Mouse (Mus musculus): ENCODE measurements around the gene AC170998.1. TPM values are rescaled to one million over a fixed set of nuclear protein-coding genes. Genes with fewer than 3 reads are reported as not detected.
A peak's percentile ranks its signal among the peaks of the same experiment; 100 is the strongest.
"Not testable (repeated sequence)": the region's sequence is repeated elsewhere in the genome, so short reads cannot be mapped to it uniquely, and the experiment has no call there.

Gene AC170998.1
- polyA plus RNA-seq, 1 experiment: 2.0 TPM

- WGBS: 51% methylated on average over 11 of the region's 11 CpGs
- TF ChIP-seq POLR2A (IDR thresholded peaks at IDR 0.05; ENCODE audit: borderline replicate concordance, insufficient read depth, low read length) (no peak), CTCF (IDR thresholded peaks at IDR 0.05; ENCODE audit: borderline replicate concordance, insufficient read depth, low read depth, low read length) (no peak)
- no peak for DNase-seq
- Histone ChIP-seq H3K4me1 (ENCODE audit: control insufficient read depth, insufficient read depth, low read length) (peaks cover 3% of the 10 kb centered on the region; the same call in 1 of the 2 replicates), H3K27me3 (ENCODE audit: control insufficient read depth, insufficient read depth, low read length) (no peaks in the 10 kb centered on the region; the same call in 1 of the 2 replicates), H3K4me3 (replicated peaks; ENCODE audit: insufficient read depth, low read depth, low read length) (no peak overlapping the region), H3K27ac (ENCODE audit: insufficient read depth, low read length) (no peak overlapping the region)
Measured at GRCm38 (mm10) chr17:28766781-28767515, 41.1 kb downstream of the AC170998.1 start.

GRCm38 (mm10) chr17:28769121-28769874, 43.4 kb downstream of the AC170998.1 start, which contains the start of gene Mapk13:
TSS of gene Mapk13 (plus strand) at chr17:28769297.
- no peak for DNase-seq
- no peak within 1 kb of the TSS for H3K27ac ChIP-seq (ENCODE audit: insufficient read depth, low read length)
- peaks cover 3% of the 10 kb centered on the region; the same call in 1 of the 2 replicates for H3K4me1 ChIP-seq (ENCODE audit: control insufficient read depth, insufficient read depth, low read length)
- WGBS: 4% methylated on average over 56 of the region's 58 CpGs
- no peak for TF ChIP-seq CTCF (IDR thresholded peaks at IDR 0.05; ENCODE audit: borderline replicate concordance, insufficient read depth, low read depth, low read length)
- TF ChIP-seq POLR2A (IDR thresholded peaks at IDR 0.05; ENCODE audit: borderline replicate concordance, insufficient read depth, low read length): no peak
- peak within 1 kb of the TSS; percentile 29 for H3K4me3 ChIP-seq (replicated peaks; ENCODE audit: insufficient read depth, low read depth, low read length)
- no peaks in the 10 kb centered on the region; the same call in 1 of the 2 replicates for H3K27me3 ChIP-seq (ENCODE audit: control insufficient read depth, insufficient read depth, low read length)

DNA sequence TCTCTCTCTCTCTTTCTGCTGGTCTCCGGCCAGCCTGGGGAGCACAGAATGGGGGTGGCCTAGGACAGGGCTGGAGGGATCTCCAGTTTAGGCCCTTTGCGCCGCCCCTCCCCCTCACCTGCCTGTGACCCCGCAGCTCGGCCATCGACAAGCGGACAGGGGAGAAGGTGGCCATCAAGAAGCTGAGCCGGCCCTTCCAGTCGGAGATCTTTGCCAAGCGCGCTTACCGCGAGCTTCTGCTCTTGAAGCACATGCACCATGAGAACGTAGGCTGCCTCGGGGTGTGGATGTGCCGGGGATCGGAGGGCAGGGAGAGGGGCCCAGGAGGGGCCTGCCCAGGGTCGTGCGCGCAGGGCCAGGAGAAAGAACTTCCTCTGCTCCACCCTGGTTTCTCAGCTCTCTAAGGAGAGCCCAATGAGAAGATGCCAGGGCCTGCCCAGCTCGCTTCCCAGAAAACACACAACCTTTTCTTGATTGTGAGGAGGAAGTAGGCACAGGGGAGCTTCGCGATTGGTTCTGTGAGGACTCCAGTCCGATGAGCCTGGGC, 44.1 kb downstream of the AC170998.1 start:
- TF ChIP-seq CTCF (IDR thresholded peaks at IDR 0.05; ENCODE audit: borderline replicate concordance, insufficient read depth, low read depth, low read length): no peak
- TF ChIP-seq POLR2A (IDR thresholded peaks at IDR 0.05; ENCODE audit: borderline replicate concordance, insufficient read depth, low read length): no peak
- Histone ChIP-seq H3K4me1 (ENCODE audit: control insufficient read depth, insufficient read depth, low read length) (peaks cover 3% of the 10 kb centered on the region; the same call in 1 of the 2 replicates), H3K27me3 (ENCODE audit: control insufficient read depth, insufficient read depth, low read length) (no peaks in the 10 kb centered on the region; the same call in 1 of the 2 replicates), H3K4me3 (replicated peaks; ENCODE audit: insufficient read depth, low read depth, low read length) (no peak overlapping the region), H3K27ac (ENCODE audit: insufficient read depth, low read length) (no peak overlapping the region)
- 18% methylated on average over 23 of the region's 24 CpGs for WGBS
- DNase-seq: peak; percentile 26 to 42

DNA sequence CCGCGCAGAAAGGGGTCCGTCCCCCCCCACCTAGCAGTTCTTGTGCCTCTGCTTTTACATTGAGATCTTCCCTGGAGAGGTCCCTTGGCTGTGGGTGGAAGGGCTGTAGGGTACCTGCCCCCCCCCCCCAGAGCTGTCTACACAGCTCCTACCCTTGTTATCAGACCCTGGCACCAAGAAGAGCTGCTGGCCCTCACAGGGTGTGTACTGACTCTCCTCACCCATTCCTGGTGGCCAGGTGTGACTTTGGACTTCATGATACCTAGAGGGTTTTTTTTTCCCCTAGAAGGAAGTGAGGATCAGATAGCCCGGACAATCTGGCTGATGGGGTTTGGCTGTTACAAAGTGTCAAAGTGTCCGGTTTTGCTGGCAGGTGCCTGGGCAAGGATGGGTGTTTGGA, 45.4 kb downstream of the AC170998.1 start:
- 93% methylated on average over 5 of the region's 5 CpGs for WGBS

GRCm38 (mm10) chr17:28774303-28774702, 48.4 kb downstream of the AC170998.1 start:
- WGBS: 97% methylated on average over 8 of the region's 9 CpGs
- H3K27me3 ChIP-seq (ENCODE audit: control insufficient read depth, insufficient read depth, low read length); H3K4me3 ChIP-seq (replicated peaks; ENCODE audit: insufficient read depth, low read depth, low read length); H3K27ac ChIP-seq (ENCODE audit: insufficient read depth, low read length); DNase-seq: not testable (repeated sequence)
- H3K4me1 ChIP-seq (ENCODE audit: control insufficient read depth, insufficient read depth, low read length): peaks cover 20% of the 10 kb centered on the region

More for the DNA sequence above, 45.4 kb downstream of the AC170998.1 start:
- no peak for TF ChIP-seq CTCF (IDR thresholded peaks at IDR 0.05; ENCODE audit: borderline replicate concordance, insufficient read depth, low read depth, low read length)
- no peak for TF ChIP-seq POLR2A (IDR thresholded peaks at IDR 0.05; ENCODE audit: borderline replicate concordance, insufficient read depth, low read length)
- Histone ChIP-seq H3K4me3 (replicated peaks; ENCODE audit: insufficient read depth, low read depth, low read length) (no peak overlapping the region), H3K4me1 (ENCODE audit: control insufficient read depth, insufficient read depth, low read length) (peaks cover 3% of the 10 kb centered on the region; the same call in 1 of the 2 replicates), H3K27me3 (ENCODE audit: control insufficient read depth, insufficient read depth, low read length) (no peaks in the 10 kb centered on the region; the same call in 1 of the 2 replicates), H3K27ac (ENCODE audit: insufficient read depth, low read length) (no peak overlapping the region)
- DNase-seq: no peak

DNA sequence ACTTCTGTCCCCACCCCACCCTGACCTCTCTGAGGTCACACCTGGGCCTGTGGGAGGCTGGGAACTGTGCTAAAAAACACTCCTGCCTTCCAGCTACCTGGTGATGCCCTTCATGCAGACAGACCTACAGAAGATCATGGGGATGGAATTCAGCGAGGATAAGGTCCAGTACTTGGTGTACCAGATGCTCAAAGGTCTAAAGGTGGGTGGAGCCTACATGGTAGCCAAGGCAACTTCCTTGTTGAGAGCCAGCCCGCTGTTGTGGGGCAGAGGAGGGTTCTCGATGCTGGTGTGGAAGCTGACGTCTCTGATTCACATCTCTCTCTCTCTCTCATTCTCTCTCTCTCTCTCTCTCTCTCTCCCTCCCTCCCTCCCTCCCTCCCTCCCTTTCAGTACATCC, 49.3 kb downstream of the AC170998.1 start:
- H3K27me3 ChIP-seq (ENCODE audit: control insufficient read depth, insufficient read depth, low read length): no peaks in the 10 kb centered on the region
- WGBS: 88% methylated on average over 4 of the region's 4 CpGs
- TF ChIP-seq POLR2A (IDR thresholded peaks at IDR 0.05; ENCODE audit: borderline replicate concordance, insufficient read depth, low read length) (no peak), CTCF (IDR thresholded peaks at IDR 0.05; ENCODE audit: borderline replicate concordance, insufficient read depth, low read depth, low read length) (no peak)
- H3K4me1 ChIP-seq (ENCODE audit: control insufficient read depth, insufficient read depth, low read length): peaks cover 17% of the 10 kb centered on the region
- H3K27ac ChIP-seq (ENCODE audit: insufficient read depth, low read length): no peak overlapping the region
- no peak overlapping the region for H3K4me3 ChIP-seq (replicated peaks; ENCODE audit: insufficient read depth, low read depth, low read length)
- no peak for DNase-seq

Other genes starting within 250 kb of the AC170998.1 start
- 8.6 and 8.9 TPM in 2 replicates for gene Fkbp5, start 208.6 kb upstream of the AC170998.1 start, polyA plus RNA-seq (2012; rRNA removed)
- gene Armc12, start 195.3 kb upstream of the AC170998.1 start, polyA plus RNA-seq (2012; rRNA removed): not detected in 2 replicates
- gene Clpsl2, start 176.7 kb upstream of the AC170998.1 start, polyA plus RNA-seq (2012; rRNA removed): not detected in 2 replicates
- gene Clps, start 165.3 kb upstream of the AC170998.1 start, polyA plus RNA-seq (2012; rRNA removed): 0.28 TPM in 1 of 2 replicates, not detected in the other
- gene Lhfpl5, start 150.4 kb upstream of the AC170998.1 start, polyA plus RNA-seq (2012; rRNA removed): 17.8 and 20.4 TPM in 2 replicates
- gene Srpk1, start 103.4 kb upstream of the AC170998.1 start, polyA plus RNA-seq (2012; rRNA removed): 45.9 and 47.5 TPM in 2 replicates
- gene Slc26a8, start 35.9 kb upstream of the AC170998.1 start, polyA plus RNA-seq (2012; rRNA removed): 4.9 and 5.5 TPM in 2 replicates
- 114 and 116 TPM in 2 replicates for gene Mapk14, start 34.8 kb upstream of the AC170998.1 start, polyA plus RNA-seq (2012; rRNA removed)
- gene Mapk13, start 43.2 kb downstream of the AC170998.1 start, polyA plus RNA-seq (2012; rRNA removed): 5.6 TPM in 2 replicates
- 28.1 and 32.3 TPM in 2 replicates for gene Brpf3, start 75.0 kb downstream of the AC170998.1 start, polyA plus RNA-seq (2012; rRNA removed)
- gene Pnpla1, start 132.3 kb downstream of the AC170998.1 start, polyA plus RNA-seq (2012; rRNA removed): 0.03 and 0.05 TPM in 2 replicates
- gene 4930539E08Rik, start 189.2 kb downstream of the AC170998.1 start, polyA plus RNA-seq (2012; rRNA removed): 0.36 and 0.74 TPM in 2 replicates
- gene Pxt1, start 217.8 kb downstream of the AC170998.1 start, polyA plus RNA-seq (2012; rRNA removed): not detected in 2 replicates
- 43.7 and 45.8 TPM in 2 replicates for gene Kctd20, start 225.9 kb downstream of the AC170998.1 start, polyA plus RNA-seq (2012; rRNA removed)